Mouse (Mus musculus) CD4-positive, CD25-positive, alpha-beta regulatory T cell, adult 4 months (primary cell): ENCODE results near the gene Wnt2b. TPM values are rescaled to one million over a fixed set of nuclear protein-coding genes. Genes with fewer than 3 reads are reported as not detected.

ENCODE experiments used
- ATAC-seq: one replicate; pipeline ENCODE4 v1.8.0; 2017
- polyA plus RNA-seq, 2 experiments: library from polyadenylated mRNA; unstranded; fragments of 100-300 nt; shearing (Covaris generic); gene quantifications; one replicate each; pipeline ENCODE4 v1.2.1; 2017

The Wnt2b gene
- polyA plus RNA-seq, 2 experiments from 2014 or later = 0.35 to 0.75 TPM

GRCm38 (mm10) chr3:104963331-104964276, 1.9 kb upstream of the Wnt2b start:
- ATAC-seq = peak; percentile 81

- ATAC-seq = no peak
Measured at GRCm38 (mm10) chr3:104962866-104963265, 1.1 kb upstream of the Wnt2b start.

GRCm38 (mm10) chr3:104962141-104962611, 455 bp upstream of the Wnt2b start:
- no peak for ATAC-seq

GRCm38 (mm10) chr3:104960026-104961000, 1.4 kb downstream of the Wnt2b start:
- ATAC-seq = no peak

GRCm38 (mm10) chr3:104956131-104956581, 5.6 kb downstream of the Wnt2b start:
- ATAC-seq = no peak

GRCm38 (mm10) chr3:104954551-104954950, 7.2 kb downstream of the Wnt2b start:
- no peak for ATAC-seq

GRCm38 (mm10) chr3:104954137-104954536, 7.6 kb downstream of the Wnt2b start:
- no peak for ATAC-seq

GRCm38 (mm10) chr3:104952891-104953670, 8.6 kb downstream of the Wnt2b start:
- no peak for ATAC-seq

GRCm38 (mm10) chr3:104950926-104951325, 10.8 kb downstream of the Wnt2b start:
- ATAC-seq = no peak

GRCm38 (mm10) chr3:104944894-104945293, 16.8 kb downstream of the Wnt2b start:
- ATAC-seq = no peak

GRCm38 (mm10) chr3:104943333-104943732, 18.4 kb downstream of the Wnt2b start:
- no peak for ATAC-seq

- no peak for ATAC-seq
Measured at GRCm38 (mm10) chr3:104942682-104943081, 19.0 kb downstream of the Wnt2b start.

GRCm38 (mm10) chr3:104940691-104941090, 21.0 kb downstream of the Wnt2b start:
- ATAC-seq = no peak

GRCm38 (mm10) chr3:104938327-104938726, 23.4 kb downstream of the Wnt2b start:
- ATAC-seq = no peak

GRCm38 (mm10) chr3:104937728-104938305, 23.9 kb downstream of the Wnt2b start:
- peak; percentile 64 for ATAC-seq

- ATAC-seq = no peak
Measured at GRCm38 (mm10) chr3:104929385-104929784, 32.3 kb downstream of the Wnt2b start.

GRCm38 (mm10) chr3:104914986-104915385, 46.7 kb downstream of the Wnt2b start:
- no peak for ATAC-seq

- ATAC-seq = no peak
Measured at GRCm38 (mm10) chr3:104909195-104909594, 52.5 kb downstream of the Wnt2b start.

- no peak for ATAC-seq
Measured at GRCm38 (mm10) chr3:104906007-104906406, 55.7 kb downstream of the Wnt2b start.

GRCm38 (mm10) chr3:104905389-104905788, 56.3 kb downstream of the Wnt2b start:
- no peak for ATAC-seq

- ATAC-seq = no peak
Measured at GRCm38 (mm10) chr3:104901154-104901553, 60.6 kb downstream of the Wnt2b start.

- ATAC-seq = no peak
Measured at GRCm38 (mm10) chr3:104896141-104896540, 65.6 kb downstream of the Wnt2b start.
